Mouse (Mus musculus) right cerebral cortex, postnatal 14 days (tissue): ENCODE results near the gene Tasp1.
"Not testable (repeated sequence)": the region's sequence is repeated elsewhere in the genome, so short reads cannot be mapped to it uniquely, and the experiment has no call there.

Experiments used
- DNase-seq: peaks from one replicate; pipeline ENCODE4 v3.0.0; 2022

The Tasp1 gene

DNA sequence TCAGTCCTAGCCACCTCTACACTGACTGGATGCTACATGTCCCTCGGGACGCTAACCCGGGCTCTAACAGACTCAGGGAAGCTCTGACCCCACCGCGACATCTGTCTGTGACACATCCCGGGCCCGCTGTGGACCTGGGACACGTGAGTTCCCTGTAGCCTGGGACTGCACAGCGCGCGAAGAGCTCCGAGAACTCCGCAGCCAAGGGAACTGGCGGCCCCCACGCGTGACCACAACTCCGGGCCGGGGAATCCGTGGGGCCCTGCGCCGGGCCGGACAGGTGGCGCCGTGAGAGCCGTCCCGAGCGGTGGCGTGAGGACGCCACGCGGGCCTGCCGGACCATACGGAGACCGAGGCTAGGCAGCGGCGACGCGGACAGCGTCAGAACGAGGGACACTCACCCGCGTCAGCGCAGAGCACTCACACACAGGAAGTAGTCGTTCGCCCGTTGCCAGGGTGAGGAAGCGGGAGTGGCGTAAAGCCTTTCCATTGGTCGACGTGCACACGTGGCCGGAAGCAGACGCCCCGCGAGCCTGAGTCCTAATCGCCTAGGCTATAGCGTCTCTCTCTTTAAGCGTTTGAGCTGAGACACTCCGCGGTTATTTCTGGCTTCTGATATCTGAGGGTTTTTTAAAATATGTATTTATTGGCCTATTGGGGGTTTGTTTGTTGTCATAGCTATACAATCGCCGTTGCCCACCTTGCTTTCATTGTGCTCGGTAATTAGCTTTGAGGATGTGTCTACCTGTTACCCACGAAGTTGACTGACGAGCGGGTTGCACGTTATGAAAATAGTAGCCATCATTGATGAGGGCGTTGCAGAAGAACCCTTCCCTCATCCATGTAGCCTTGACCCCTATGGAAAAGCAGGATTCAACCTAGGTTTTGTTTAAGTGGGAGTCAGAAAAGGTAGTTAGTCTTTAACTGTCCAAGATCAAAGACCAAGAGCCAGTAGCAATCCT lies at the start of gene Tasp1:
TSS of gene Tasp1 (minus strand) at position 453 of the 962 bp plus-strand sequence.
- peak; percentile 93 for DNase-seq

DNA sequence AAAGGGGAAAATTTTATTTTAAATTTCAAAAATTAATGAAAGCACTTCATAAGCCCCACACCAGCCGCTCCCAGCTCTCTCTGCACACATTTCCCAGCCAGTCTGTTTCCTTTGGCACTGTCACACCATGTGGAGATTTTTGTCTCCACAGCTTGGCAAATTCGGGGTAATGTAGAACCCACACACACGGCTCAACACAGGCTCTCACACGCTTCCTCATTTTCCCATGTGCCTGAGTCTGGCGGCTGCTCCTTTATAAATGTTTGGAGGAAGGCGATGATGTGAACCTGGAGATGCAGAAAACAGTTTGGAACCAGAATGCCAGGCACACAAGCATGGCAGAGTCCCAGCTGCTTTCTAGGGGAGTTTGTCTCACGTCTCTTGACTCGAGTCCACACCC lies 47.2 kb upstream of the Tasp1 start:
- DNase-seq: peak; percentile 18

DNA sequence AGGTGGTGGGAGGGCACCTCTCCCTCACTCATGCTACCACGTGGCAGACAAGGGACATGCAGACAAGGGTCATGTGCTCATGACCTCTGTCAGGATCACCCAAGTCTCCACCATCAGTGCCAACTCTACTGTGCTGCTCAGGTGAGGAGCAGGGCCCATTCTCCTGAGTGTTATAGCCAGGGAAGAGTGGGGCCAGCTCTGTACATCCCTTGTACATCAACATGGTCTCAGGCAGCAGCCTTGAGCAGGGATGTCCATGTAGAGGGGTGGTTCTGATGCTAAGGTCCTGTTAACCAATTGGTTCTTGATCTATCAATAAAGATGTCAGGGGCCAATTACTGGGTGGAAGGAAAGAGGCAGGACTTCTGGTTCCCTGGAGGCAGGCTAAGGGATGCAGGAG lies 42.3 kb upstream of the Tasp1 start:
- DNase-seq: no peak

DNA sequence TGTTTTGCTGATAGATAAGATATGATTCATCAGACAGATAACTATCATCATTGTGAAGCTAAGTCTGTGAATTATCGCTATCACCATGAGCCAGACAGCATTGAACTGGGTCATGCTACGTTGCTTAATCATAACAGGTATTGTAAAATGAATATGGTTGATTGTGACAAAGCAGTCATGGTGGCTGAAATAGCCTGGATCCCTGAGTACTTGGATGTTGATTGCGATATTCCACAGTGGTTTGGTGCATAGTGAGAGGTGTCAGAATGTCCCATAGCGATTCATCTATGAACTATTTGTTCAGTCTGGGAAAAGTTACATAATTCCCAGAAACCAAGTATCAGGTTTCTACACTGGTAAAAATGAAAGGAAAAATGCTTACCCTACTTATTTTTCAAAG lies 41.0 kb upstream of the Tasp1 start:
- DNase-seq: no peak

DNA sequence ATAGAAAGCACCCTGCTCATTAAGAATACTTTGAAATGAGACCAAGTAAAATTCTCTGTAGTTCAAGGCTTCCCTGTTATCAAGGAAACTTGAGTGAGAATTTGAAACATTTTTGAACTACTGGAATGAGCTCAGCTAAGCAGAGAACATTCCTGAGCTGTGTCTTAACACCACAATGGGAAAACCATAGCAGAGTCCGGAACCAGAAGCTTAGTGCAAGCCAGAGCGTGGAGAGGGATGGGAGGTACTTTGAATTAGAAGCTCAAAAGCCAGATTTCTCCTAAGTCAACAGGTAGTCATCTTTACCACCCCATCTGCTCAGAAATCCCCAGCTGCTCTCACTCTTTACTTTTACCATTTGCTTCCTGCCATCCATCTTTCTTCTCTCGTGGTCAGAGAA lies 38.3 kb upstream of the Tasp1 start:
- no peak for DNase-seq

DNA sequence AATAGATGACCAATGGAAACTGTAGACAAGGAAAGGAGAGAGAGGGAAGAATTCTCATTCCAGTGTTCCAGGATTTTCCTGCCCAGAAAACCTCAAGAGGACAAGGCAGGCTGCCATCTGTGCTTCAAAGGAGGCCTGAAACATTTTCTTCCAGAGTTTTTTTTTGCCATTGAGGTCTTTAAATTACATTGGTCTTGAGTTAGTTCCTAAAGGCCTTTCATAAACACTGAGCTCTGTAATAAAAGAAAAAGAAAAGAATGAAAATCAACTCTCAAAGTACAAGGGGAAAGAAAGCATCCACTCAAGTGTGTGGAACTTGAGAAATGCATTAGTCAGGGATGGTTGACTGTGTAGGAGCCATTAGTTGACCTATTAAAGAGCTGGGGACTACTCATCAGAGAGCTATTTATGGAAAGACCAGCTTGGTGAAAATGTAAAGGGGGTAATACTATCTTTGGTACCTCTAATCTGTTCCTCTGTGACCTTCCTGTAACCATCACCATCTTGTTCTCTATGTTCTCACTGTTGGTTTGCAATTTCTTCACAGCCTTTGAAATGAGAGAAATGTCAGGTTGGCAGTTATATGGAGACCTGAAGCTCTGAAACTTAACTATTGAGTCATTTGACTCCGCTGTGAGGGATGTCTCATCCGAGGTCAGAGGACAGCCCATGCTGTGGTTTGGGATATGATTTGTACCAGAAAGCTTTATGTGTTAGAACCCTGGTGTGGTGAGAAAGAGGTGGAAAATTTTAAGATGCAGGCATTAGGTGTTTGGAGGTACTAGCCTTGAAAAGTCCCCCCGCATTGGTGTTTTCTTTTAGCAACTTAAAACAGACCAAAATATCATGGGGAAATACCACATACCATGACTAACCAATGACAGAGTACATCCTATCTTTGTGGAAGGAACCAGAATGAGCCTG lies 34.2 kb upstream of the Tasp1 start:
- no peak for DNase-seq

DNA sequence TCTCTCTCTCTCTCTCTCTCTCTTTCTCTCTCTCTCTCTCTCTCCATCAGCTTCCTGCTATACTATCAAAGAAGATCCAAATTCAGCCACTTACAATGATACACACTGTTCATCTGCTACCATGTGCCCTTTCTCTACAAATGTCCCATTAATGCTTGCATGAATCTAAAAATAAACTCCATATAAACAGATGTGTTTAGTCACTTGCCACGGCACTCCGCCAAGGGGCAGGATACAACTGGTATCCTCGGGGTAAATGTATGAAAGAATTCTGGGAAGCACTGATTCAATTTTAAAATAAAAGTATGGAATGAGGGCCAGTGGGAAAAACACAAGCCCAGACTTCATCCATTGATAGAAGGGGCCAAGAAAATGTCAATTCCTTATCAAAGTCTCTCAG lies 33.4 kb upstream of the Tasp1 start:
- no peak for DNase-seq

DNA sequence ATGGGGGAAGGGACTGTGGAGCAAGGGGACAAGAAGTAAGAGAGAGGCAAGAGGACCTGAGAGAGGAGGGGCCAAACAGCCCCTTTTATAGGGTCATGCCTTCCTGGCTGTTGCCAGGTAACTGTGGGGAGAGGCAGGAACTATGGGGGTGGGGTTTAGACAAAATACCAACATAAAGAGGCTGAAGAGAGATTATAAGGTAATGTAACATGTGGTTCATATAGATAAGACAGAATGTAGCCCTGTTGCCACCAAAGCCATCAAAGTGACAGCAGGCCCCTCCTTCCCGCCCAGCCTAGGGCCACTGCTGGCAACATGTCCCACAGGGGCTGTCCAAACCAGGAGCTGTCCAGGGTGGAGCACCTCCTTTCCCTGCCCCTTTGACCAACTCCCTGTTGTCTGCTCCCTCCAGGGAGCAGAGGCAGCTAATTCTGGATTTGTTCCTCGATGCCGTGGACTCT lies 30.6 kb upstream of the Tasp1 start:
- DNase-seq: no peak

DNA sequence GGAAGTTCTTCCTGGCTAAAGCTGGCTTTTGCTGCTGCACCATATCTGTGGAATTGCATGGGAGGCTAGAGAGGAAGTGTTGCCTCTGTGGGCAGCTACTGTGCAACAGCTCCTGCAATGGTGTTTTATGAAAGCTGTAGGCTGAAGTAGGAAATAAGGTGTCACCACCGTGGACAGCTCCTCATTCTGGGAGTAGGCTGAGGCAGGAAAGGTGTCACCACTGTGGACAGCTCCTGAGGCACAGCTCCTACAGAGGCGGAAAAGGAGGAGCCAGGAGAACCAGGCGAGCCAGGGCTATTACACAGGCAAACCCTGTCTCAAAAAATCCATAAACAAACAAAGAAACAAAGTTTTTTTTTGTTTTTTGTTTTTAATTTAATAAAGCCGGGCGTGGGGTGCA lies 29.4 kb upstream of the Tasp1 start:
- no peak for DNase-seq

DNA sequence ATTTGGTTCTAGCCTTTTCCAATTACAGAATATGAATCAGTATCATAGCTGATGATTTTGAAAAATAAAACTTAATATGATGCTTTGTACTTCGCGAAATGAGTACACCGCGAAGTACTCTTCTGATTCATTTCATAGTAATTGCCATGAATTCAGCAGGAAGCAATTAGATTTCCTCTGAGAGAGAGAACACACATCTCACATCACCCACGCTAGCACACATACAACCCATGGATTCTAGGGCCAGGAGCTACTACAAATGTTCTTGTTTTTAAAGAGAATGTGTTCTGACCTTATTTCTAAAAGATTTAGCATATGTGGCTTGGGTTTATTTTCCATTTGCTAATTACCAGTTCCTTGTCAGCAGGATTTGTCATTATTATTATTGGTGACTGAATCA lies 26.8 kb upstream of the Tasp1 start:
- no peak for DNase-seq

DNA sequence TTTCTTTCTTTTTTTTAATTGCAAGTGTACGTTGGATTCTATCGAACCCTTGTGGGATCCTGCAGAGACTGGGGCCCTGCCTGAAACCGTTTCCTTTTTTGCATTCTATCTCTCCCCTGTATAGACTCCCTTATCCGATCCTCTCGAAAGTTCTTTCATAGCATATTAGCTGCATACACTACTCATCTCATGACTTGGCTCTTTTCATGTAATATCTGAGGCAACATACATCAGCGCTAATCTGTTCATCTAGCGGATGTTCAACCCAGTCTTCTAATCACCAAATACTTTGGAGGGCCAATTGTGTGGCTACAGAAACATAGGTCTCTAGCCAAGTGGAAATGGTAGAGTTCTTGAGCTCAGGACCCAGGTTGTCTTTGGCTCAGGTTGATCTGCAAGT lies 17.6 kb upstream of the Tasp1 start:
- no peak for DNase-seq

DNA sequence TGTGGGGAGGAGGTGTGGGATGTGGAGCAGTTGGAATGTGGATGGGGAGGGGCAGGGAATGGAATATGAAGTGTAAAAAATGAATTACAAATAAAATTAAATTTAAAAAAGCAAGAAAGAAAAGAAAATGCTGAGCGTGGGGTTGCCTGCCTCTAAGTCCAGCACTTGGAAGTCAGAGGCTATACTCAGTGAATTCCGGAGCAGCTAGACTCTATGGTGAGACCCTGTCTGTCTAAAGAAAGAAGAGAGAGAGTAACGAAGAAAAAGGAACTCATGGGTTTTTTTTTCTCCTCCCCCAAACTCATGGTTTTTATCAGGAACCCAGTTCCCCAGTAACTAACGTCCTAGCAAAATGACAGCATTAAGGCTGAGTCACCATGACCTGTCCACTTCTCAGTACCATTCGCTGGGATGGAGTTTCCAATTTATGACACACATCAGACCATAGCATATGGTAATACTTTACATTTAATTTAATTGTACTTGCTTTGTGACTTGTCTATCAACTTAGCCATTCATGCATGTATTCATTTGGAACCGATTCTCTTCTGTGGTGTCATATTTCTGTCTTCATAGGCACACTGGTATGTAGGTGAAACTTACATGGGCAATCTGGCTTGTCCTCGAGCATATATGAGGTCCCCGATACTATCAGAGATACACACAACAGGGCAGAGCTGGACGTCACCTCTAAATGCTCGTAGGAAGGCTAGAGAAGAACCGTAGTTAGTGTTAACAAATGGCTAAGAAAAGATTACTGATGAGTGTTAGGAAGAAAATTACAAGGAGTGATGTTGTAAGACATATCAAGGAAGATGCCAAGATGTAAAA lies 14.4 kb upstream of the Tasp1 start:
- no peak for DNase-seq

DNA sequence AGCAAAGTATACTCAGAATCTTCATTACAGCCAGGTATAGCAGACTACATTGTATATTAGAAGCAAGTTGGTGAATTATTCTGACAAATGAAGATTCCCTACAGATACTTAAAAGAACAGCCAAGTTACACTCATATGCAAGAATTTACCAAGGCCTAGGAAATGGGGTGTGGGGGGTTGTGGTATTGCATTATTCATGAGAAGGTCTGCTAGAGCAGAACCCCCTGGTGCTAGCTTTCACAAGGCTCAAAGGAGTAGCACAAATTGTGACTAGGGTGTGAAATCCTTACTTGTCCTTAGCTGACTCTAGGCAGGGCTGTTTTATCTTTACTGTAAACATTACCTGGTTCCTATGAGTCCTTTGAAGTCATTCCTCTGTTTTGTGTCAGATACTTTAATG lies 12.7 kb upstream of the Tasp1 start:
- not testable (repeated sequence) for DNase-seq

DNA sequence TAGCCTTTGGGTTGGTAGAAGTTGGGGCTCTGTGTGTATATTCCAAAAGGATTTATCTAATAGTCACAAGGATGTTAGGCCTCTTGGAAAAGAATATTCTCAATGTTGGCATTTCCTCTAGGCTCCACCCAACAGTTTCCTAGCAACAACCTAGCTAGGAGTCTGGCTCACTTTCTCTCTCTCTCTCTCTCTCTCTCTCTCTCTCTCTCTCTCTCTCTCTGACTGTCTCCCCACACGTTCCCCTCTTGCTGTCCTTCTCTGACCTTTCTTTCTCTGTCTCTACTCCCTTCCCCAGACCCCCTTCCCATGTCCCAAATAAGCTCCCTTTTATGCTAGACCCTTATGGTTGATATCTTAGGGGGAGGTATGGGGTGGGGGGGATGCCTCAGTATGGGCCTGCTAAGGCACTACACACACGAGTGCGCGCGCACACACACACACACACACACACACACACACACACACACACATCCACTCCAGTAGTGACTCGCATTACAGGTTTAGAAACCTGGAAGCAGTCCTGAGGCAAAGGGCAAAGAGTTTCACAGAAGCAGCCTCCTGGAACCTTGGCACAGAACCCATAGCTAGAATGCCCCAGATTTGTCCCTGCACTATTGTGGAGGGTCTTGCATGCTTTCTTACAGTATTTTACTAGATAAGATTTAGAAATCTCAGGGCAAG lies 12.1 kb upstream of the Tasp1 start:
- no peak for DNase-seq

DNA sequence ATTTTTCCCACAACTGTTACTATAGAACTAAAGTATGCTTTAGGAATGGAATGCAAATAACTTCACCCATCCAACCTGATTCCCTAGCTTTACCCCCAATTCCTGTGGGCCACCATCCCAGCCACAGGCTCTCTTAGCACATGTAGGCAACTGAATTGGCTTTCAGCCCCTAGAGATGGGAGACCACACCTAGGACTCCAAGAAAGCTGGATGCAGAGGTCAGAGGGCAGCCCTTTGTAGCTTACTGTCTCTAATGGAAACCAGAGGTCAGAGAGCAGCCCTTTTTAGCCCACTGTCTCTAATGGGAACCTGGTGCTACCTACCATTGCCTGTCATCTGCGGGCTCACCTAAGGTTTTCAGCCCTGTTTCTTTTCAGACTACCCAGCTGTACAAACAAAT lies 10.9 kb upstream of the Tasp1 start:
- no peak for DNase-seq

DNA sequence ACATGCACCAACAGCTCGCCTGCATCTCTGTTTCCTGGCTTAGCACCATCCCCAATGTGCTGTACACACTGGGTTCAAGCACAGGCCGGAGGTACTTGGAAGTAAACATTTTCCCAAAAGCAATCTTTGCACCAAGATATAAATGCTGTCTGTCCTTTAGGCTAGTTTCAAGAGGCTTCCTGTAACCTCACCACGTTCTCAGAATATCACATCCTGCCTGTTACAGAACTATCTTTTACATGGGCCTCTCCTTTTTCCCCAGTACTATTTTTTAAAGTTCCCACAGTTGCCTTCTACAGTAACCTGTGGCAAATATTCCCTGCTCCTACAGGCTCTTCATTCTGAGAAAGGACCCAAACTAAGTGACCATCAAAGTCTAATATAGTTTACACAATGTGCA lies 8.5 kb upstream of the Tasp1 start:
- no peak for DNase-seq

DNA sequence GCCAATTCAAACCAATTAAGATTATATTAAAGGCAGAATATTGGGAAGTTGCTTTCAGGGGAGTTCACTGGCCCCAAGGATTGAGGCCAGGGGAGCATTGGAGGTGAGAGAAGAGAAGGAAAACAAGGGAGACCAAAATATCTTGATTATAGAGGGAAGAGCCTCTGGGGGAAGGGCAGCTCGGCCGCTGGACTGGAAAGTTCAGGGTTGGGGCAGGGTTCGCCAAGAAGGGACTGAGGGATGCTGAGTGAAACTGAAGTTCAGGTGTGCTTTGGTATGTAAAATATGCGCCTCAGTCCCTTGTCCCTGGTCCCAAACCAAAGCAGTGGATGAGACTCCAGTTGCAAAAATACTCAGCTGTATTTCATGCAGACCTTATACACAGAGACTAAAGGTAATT lies 911 bp upstream of the Tasp1 start:
- DNase-seq: no peak

DNA sequence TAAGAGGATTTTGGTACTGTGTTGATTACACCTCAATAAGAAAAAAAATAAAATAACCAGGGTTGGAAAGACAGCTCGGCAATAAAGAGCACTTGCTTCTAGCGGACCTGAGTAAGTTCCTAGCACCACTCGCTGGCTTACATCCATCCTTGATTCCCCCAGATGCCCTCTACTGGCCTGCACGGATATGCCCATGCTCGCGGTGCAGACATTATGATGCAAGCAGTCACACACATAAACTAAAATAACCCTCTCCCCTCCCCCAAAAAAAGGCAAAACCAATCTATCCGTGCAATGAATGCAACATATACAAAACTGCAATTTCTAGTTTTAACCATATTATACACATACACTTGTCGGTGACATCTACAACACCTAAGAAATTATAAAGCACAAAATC lies 929 bp downstream of the Tasp1 start:
- DNase-seq: no peak

DNA sequence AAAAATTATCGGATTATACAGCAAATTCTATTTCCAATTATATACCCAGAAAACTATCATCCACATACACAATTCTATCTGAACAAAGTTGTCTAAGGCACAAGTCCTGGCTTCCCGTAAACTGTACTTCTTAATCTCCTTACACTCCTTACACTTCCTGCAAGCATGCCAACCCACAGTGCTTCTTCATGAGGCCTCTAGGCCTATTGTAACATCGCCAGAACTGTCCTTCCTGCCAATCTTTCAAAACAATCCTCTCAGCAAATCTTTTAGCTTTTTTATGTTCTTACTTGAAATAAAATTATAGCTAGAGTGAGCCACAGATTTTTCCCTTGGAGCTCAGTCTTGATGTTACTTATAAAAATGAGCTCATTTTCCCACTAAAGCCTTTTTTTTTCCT lies 5.1 kb downstream of the Tasp1 start:
- DNase-seq: no peak

DNA sequence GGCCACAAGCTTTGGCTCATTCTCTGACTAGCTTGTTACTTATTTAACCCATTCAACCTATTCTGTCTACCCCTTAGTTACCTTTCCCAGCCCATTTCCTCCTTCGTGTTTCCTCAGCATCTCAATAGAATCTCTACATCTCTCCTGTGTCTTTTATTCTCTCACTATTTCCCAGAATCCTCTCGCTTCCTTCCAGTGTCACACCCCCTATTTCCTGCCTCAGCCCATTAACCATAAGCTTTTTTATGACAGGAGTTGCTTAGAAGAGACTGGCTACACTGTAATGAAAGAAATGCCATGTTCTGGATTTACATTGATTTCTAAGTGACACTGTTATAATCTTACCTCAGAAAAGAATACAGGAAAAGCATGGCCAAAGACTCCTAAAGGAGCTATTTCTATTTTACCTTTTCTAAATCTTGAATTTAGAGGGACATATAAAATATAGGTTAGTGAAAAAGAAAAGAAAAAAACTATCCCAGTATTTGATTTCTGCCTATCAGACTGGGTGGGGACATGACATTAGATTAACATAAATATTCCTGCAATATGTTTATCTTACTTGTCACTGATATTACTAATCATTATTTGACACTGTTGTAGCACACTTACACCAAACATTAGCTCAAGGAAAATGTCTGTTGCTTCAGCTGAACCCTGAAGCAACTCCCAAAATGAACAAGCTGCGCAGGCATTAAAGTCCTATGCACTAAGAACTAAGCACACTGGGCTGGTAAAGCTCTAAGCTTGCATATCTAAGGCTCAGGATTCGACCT lies 6.3 kb downstream of the Tasp1 start:
- no peak for DNase-seq

DNA sequence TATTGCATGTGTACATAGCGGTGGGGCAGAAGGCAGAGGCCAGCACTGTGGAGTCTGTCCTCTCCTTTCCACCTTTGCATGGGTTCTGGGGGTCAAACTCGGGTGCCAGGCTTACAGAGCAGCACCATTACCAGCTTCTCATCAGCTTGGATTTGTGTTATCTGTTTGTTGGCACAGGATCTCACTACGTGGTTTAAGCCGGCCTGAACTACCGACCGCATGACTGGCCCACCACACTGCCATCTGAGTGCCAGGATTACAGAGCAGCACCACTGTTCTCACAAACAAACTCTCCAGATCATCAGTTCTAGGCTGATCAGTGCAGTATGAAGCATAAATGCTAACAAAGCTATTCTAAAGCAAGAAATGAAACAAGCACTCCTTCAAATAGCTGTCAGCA lies 8.5 kb downstream of the Tasp1 start:
- DNase-seq: no peak
